Mouse (Mus musculus): Measurements from ENCODE around the gene Kctd12.

DNA sequence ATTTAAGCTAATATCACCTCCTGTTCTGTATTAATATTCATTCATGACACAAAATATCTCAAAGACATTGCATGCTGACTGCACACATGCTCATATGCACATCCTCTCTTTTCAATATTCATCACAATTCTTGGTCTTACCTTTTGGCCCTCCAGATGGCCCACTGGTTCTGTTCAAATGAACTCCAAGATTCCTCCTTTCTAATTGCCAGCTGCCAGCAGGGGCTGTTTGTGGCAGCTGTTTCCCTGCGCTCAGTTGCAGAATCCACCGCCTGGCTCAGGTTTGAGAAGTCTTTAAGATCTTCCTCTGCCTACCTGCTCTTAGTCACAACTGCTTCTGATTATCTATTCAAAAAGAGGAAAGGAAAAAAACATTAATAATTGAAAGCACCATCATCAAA is 34.6 kb downstream of the Kctd12 start:
- no peak for TF ChIP-seq CTCF (IDR thresholded peaks at IDR 0.05; ENCODE audit: insufficient read depth, low read depth, low read length)
- TF ChIP-seq POLR2A (IDR thresholded peaks at IDR 0.05; ENCODE audit: insufficient read depth, low read depth, low read length): no peak
